Mouse (Mus musculus): ENCODE measurements around the gene Car12. TPM values are rescaled to one million over a fixed set of nuclear protein-coding genes. Genes with fewer than 3 reads are reported as not detected.
"Not testable (repeated sequence)": the region's sequence is repeated elsewhere in the genome, so short reads cannot be mapped to it uniquely, and the experiment has no call there.

The Car12 gene
- polyA plus RNA-seq, 1 experiment from 2014 or later = 0.39 TPM

DNA sequence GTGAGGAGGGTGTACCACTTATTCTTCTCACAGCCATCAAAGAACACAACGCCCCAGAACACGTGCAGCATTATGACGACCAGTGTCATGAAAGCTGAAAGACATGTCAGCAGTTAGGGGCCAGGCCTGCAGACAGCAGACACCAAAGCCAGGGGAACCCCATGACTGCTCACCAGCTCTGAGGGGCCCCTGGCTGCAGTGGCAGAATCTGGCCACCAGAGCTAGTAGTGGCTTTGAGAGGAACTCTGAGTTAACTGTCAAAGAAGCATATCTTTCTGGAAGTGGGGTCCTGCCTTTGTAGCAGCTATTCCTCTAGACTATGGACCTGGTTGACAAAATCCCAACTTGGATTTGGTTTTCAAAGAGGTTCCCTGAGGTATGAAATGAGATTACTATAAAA, 71.1 kb downstream of the Car12 start:
- not testable (repeated sequence) for H3K4me1 ChIP-seq (replicated peaks); H3K36me3 ChIP-seq; H3K4me3 ChIP-seq; H3K27ac ChIP-seq; H3K27me3 ChIP-seq; H3K9me3 ChIP-seq (replicated peaks); H3K4me2 ChIP-seq; ATAC-seq (replicated peaks; ENCODE audit: insufficient number of reproducible peaks, insufficient read depth, low FRiP score, low read depth); H3K9ac ChIP-seq
- 43% methylated on average over 1 of the region's 3 CpGs for whole genome bisulfite sequencing

DNA sequence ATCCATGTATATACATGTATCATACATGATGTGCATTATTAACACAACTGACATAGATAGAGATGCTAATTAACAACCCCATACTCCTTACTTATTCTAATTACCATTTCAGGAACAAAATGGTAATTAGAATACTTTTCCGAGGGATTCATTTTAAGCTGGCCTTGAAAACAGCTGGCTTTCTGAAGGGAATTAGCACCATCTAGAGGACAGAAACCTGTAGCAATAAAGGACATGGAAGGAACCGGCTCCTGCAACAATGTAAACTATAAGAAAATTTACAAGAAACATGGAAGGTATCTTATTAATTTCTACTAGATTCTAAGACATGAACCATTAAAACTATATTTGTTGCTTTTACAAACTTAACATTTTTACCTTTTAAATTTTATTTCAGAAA, 74.3 kb downstream of the Car12 start:
- 10% methylated on average over 2 of the region's 2 CpGs for WGBS
- no peaks in the 10 kb centered on the region for H3K27me3 ChIP-seq

DNA sequence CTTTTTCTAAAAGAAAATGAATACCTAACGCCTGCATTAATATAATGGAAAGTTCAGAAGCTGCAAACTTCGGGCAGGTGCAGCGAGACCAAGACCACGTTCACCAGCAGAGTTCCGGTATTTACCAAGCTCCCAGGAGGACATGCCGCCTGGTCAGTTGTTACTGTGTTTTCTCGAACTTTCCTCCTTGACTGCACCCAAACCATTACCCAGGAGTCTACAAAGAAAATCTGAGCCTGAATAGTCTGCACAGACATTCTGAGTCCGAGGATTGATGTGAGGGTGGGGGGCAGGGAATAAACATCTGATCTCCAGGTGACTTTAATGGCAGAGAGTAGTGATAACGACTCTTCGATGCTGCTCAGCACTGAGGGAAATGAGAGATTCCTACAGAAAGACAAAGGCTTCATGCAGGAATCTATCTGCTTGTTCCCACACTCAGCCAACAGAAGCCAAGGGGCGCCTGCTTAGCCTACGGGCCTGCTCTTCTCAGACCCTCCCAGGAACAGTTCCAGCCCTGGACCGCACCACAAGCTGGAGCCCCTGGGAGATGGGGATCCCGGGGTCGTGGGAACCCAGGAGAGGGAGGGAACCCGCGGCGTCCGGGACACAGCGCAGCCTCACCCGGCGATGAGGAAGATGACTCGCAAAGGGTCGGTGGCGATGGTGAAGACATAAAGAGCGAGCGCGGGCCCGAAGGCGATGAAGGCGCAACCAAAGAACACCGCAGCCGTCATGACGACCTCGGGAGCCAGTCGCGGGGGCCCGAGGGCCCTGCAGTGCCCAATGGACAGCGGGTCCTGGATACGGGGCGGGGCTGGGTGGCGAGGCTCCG, 81.4 kb downstream of the Car12 start:
- H3K4me2 ChIP-seq = peak overlapping the region; percentile 89
- 2% methylated on average over 43 of the region's 43 CpGs for WGBS
- H3K27me3 ChIP-seq = no peaks in the 10 kb centered on the region
- peak overlapping the region; percentile 81 for H3K4me3 ChIP-seq
- peak overlapping the region; percentile 98 for H3K27ac ChIP-seq
- H3K36me3 ChIP-seq = 0 out of 2 replicates have a peak, but pooled peaks cover 3% of the 10 kb centered on the region
- H3K9ac ChIP-seq = peak overlapping the region; percentile 76
- no peaks in the 10 kb centered on the region for H3K9me3 ChIP-seq (replicated peaks)
- H3K4me1 ChIP-seq (replicated peaks) = peaks cover 11% of the 10 kb centered on the region
- ATAC-seq (replicated peaks; ENCODE audit: insufficient number of reproducible peaks, insufficient read depth, low FRiP score, low read depth) = no peak

More for the DNA sequence above, 74.3 kb downstream of the Car12 start:
- Histone ChIP-seq H3K4me2 (no peak overlapping the region), H3K9ac (no peak overlapping the region), H3K27ac (no peak overlapping the region), H3K4me3 (no peak overlapping the region), H3K4me1 (replicated peaks) (no peaks in the 10 kb centered on the region), H3K9me3 (replicated peaks) (no peaks in the 10 kb centered on the region), H3K36me3 (0 out of 2 replicates have a peak, but pooled peaks cover 3% of the 10 kb centered on the region)
- ATAC-seq (replicated peaks; ENCODE audit: insufficient number of reproducible peaks, insufficient read depth, low FRiP score, low read depth) = no peak

DNA sequence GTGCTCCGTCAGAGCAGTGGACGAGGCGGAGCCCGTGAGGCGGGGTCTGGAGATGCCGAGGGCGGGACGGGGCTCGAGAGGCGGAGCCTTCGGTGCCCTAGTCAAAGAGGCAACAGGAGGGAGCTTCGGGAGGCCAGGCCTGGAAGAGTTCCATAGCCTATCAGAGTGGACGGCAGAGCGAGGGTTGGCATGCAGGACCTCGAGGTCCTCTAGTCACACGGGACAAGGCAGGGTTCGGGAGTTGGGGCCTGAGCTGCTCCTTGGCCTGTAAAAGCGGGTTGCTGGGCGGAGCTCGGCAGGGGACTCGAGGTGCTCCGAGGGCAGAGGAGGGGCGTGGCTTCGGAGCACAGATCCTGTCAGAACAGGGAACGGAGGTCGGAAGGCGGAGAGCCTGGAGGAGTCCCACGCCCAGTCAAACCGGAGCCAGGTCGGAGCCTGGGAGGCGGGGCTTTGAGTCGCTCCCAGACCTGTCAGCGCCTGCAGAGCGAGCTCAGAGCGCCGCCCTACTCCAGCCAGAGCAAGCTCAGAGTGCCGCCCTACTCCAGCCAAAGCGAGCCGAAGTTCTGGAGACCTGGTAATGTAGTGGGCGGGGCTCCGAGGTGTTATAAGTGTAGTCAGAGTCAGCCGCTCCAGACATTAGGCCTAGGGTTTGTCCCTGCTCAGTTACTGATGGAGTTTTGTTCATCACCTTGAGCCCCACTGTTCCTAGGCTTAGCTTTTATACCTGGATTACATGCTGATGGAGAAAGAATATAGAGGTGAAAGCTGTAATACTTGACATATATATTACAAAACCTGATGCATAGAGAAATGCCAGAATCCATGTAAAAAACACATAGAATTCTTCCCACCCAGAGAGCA, 82.2 kb downstream of the Car12 start, which contains the start of gene Aph1b:
Gene Aph1b, minus strand, starts transcription at position 27 of the 861 bp plus-strand sequence.
- peaks cover 11% of the 10 kb centered on the region for H3K4me1 ChIP-seq (replicated peaks)
- peak; percentile 97 for ATAC-seq (replicated peaks; ENCODE audit: insufficient number of reproducible peaks, insufficient read depth, low FRiP score, low read depth)
- H3K4me3 ChIP-seq = peak within 1 kb of the TSS; percentile 81
- no peaks in the 10 kb centered on the region for H3K36me3 ChIP-seq
- no peaks in the 10 kb centered on the region for H3K27me3 ChIP-seq
- H3K9ac ChIP-seq = peak within 1 kb of the TSS; percentile 76
- H3K4me2 ChIP-seq = peak within 1 kb of the TSS; percentile 89
- H3K27ac ChIP-seq = peak within 1 kb of the TSS; percentile 98
- under 1% methylated on average over 42 of the region's 42 CpGs for WGBS
- no peaks in the 10 kb centered on the region for H3K9me3 ChIP-seq (replicated peaks)

DNA sequence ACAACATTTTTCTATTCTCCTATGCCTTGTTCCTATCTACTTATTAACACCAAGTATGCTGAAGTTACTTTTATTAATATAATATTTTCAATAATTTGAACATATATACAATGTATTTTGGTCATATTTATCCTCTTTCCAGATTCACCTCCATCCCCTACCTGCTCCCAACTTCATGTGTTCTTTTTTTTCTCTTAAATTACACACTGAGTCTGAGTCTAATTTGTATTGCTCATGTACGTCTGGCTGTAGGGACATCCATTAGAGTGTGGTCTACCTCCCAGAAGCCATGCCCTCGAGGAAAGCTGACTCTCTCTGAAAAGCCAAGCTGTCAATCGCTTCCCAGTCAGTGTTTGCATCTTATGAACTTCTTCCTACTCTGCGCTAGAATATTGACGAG, 83.3 kb downstream of the Car12 start, which contains the start of gene Gm10647:
Gene Gm10647, plus strand, starts transcription at position 301 of the 400 bp plus-strand sequence.
- no peaks in the 10 kb centered on the region for H3K36me3 ChIP-seq
- no peak for ATAC-seq (replicated peaks; ENCODE audit: insufficient number of reproducible peaks, insufficient read depth, low FRiP score, low read depth)
- H3K4me1 ChIP-seq (replicated peaks) = peaks cover 14% of the 10 kb centered on the region
- peak within 1 kb of the TSS; percentile 76; the same call in 1 of the 2 replicates for H3K9ac ChIP-seq
- peak within 1 kb of the TSS; percentile 89 for H3K4me2 ChIP-seq
- no peaks in the 10 kb centered on the region for H3K27me3 ChIP-seq
- H3K4me3 ChIP-seq = peak within 1 kb of the TSS; percentile 81
- WGBS = 82% methylated on average over 5 of the region's 5 CpGs
- H3K27ac ChIP-seq = peak within 1 kb of the TSS; percentile 98
- H3K9me3 ChIP-seq (replicated peaks) = no peaks in the 10 kb centered on the region

DNA sequence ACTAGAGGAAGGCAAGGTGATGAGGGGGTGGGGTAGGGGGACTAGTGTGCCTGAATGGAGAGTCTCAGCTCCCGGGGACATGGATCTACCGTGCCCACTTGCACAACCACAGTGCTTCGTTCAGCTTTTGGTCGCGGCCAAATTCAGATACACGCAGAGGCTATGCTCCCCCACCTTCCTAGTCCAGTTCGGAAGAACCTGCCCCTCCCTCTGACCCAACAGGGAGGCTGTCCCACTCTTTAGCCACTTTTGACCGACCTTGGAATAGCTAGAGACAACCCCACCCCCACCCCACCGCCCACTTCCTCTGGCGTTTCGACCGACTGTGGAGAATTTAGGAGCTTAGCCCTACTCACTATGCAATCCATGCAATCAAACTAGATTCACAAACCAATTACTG, 88.5 kb downstream of the Car12 start:
- no peak for ATAC-seq (replicated peaks; ENCODE audit: insufficient number of reproducible peaks, insufficient read depth, low FRiP score, low read depth)
- Histone ChIP-seq H3K36me3 (no peaks in the 10 kb centered on the region), H3K4me3 (0 out of 2 replicates have a peak overlapping the region, but pooled peaks have one; percentile 7), H3K9ac (no peak overlapping the region), H3K27me3 (peaks cover 3% of the 10 kb centered on the region; the same call in 1 of the 2 replicates), H3K27ac (no peak overlapping the region), H3K9me3 (replicated peaks) (no peaks in the 10 kb centered on the region), H3K4me1 (replicated peaks) (peaks cover 9% of the 10 kb centered on the region), H3K4me2 (peak overlapping the region; percentile 40)
- WGBS = 39% methylated on average over 12 of the region's 12 CpGs

DNA sequence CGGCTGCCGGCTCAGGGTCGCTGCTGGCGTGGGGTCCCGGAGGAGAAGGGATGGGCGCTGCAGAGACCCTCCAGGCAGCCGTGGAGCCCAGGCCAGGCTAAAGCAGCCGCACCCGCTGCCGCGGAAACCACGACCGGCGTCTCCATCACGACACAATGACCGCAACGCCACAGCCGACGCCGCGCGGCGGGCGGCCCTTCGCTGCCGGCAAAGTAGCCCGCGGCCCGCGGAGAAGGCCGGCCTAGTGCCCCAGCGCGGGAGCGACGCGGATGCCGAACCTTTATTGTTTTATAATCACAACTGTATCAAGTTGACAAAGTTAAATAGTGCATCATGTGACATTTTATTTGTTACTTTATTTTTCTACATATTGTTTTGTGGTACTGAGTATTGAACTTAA, 92.5 kb downstream of the Car12 start:
- H3K27me3 ChIP-seq; H3K36me3 ChIP-seq; H3K4me1 ChIP-seq (replicated peaks); ATAC-seq (replicated peaks; ENCODE audit: insufficient number of reproducible peaks, insufficient read depth, low FRiP score, low read depth); H3K27ac ChIP-seq; H3K9me3 ChIP-seq (replicated peaks): not testable (repeated sequence)
- Histone ChIP-seq H3K4me2 (peak overlapping the region; percentile 63), H3K4me3 (peak overlapping the region; percentile 46), H3K9ac (peak overlapping the region; percentile 51; the same call in 1 of the 2 replicates)
- WGBS = 6% methylated on average over 30 of the region's 37 CpGs

DNA sequence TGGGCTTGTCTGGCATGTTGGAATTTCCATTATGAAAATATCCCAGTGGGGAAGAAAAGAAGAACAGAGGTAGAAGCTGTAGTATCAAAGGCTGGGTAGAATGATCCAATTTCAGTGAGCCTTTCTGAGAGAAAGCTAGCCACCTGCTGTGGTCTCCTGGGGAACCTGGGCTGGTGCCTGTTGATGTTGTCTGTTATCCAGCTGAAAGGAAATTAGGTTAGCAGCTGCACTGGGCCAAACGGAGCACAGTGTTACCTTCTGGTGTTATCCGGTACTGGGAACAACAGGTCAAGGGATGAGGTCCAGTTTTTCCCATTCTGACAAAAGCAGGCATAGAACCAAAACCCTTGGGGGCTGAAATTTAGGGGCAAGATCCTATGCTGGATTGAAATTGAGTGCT, 99.9 kb downstream of the Car12 start:
- no peak overlapping the region for H3K4me3 ChIP-seq
- no peaks in the 10 kb centered on the region for H3K36me3 ChIP-seq
- H3K4me1 ChIP-seq (replicated peaks) = no peaks in the 10 kb centered on the region
- H3K9ac ChIP-seq = no peak overlapping the region
- 45% methylated on average over 2 of the region's 2 CpGs for WGBS
- H3K27me3 ChIP-seq = no peaks in the 10 kb centered on the region
- H3K27ac ChIP-seq = no peak overlapping the region
- ATAC-seq (replicated peaks; ENCODE audit: insufficient number of reproducible peaks, insufficient read depth, low FRiP score, low read depth) = no peak
- H3K4me2 ChIP-seq = no peak overlapping the region
- H3K9me3 ChIP-seq (replicated peaks) = no peaks in the 10 kb centered on the region

Other genes starting within 250 kb of the Car12 start
- gene Fbxl22, start 199.1 kb upstream of the Car12 start, polyA plus RNA-seq (2015; fragmentation: Nextera tagmentation; extraction: Ambion mirVana) = 70.3 and 84.7 TPM in 2 replicates
- 30.5 and 35.6 TPM in 2 replicates for gene Usp3, start 120.5 kb upstream of the Car12 start, polyA plus RNA-seq (2015; fragmentation: Nextera tagmentation; extraction: Ambion mirVana)
- 5.8 and 5.9 TPM in 2 replicates for gene Aph1b, start 81.8 kb downstream of the Car12 start, polyA plus RNA-seq (2015; fragmentation: Nextera tagmentation; extraction: Ambion mirVana)
- gene Gm10647, start 83.4 kb downstream of the Car12 start, polyA plus RNA-seq (2015; fragmentation: Nextera tagmentation; extraction: Ambion mirVana) = 0.46 and 0.53 TPM in 2 replicates
- 1.7 and 2.7 TPM in 2 replicates for gene Aph1c, start 121.0 kb downstream of the Car12 start, polyA plus RNA-seq (2015; fragmentation: Nextera tagmentation; extraction: Ambion mirVana)
- gene Rab8b, start 206.0 kb downstream of the Car12 start, polyA plus RNA-seq (2015; fragmentation: Nextera tagmentation; extraction: Ambion mirVana) = 14.3 and 18.5 TPM in 2 replicates
- gene Rps27l, start 232.4 kb downstream of the Car12 start, polyA plus RNA-seq (2015; fragmentation: Nextera tagmentation; extraction: Ambion mirVana) = 404 and 516 TPM in 2 replicates

All from heart, embryonic 15.5 days (tissue).